Mouse (Mus musculus): ENCODE measurements around the gene Kcnk10. TPM values are rescaled to one million over a fixed set of nuclear protein-coding genes. Genes with fewer than 3 reads are reported as not detected.

The Kcnk10 gene
- polyA plus RNA-seq, 1 experiment from 2014 or later: 0.49 TPM

- Histone ChIP-seq H3K27me3 (ENCODE audit: insufficient read depth, low read length) (no peaks in the 10 kb centered on the region), H3K36me3 (ENCODE audit: insufficient read depth, low read length) (no peaks in the 10 kb centered on the region), H3K9ac (ENCODE audit: low read depth, low read length) (no peak overlapping the region), H3K4me2 (ENCODE audit: low read length) (no peak overlapping the region), H3K27ac (no peak overlapping the region), H3K4me3 (replicated peaks; ENCODE audit: low read depth, low read length) (no peak overlapping the region), H3K9me3 (replicated peaks; ENCODE audit: low read length) (no peaks in the 10 kb centered on the region), H3K4me1 (replicated peaks; ENCODE audit: insufficient read depth, low read length) (no peaks in the 10 kb centered on the region)
- 82% methylated on average over 13 of the region's 13 CpGs for WGBS
- DNase-seq (ENCODE audit: low spot score): no peak
- ATAC-seq (replicated peaks; ENCODE audit: low FRiP score, low read depth): no peak
- TF ChIP-seq CTCF (IDR thresholded peaks at IDR 0.05; ENCODE audit: low read depth): no peak
Measured at GRCm38 (mm10) chr12:98524331-98525311, 53.5 kb downstream of the Kcnk10 start.

- H3K27ac ChIP-seq: no peak overlapping the region
- H3K4me3 ChIP-seq (replicated peaks; ENCODE audit: low read depth, low read length): no peak overlapping the region
- no peaks in the 10 kb centered on the region for H3K27me3 ChIP-seq (ENCODE audit: insufficient read depth, low read length)
- no peak overlapping the region for H3K4me2 ChIP-seq (ENCODE audit: low read length)
- ATAC-seq (replicated peaks; ENCODE audit: low FRiP score, low read depth) (no peak), DNase-seq (ENCODE audit: low spot score) (no peak)
- no peak for TF ChIP-seq CTCF (IDR thresholded peaks at IDR 0.05; ENCODE audit: low read depth)
- no peaks in the 10 kb centered on the region for H3K4me1 ChIP-seq (replicated peaks; ENCODE audit: insufficient read depth, low read length)
- H3K9ac ChIP-seq (ENCODE audit: low read depth, low read length): no peak overlapping the region
- H3K9me3 ChIP-seq (replicated peaks; ENCODE audit: low read length): no peaks in the 10 kb centered on the region
- no peaks in the 10 kb centered on the region for H3K36me3 ChIP-seq (ENCODE audit: insufficient read depth, low read length)
- WGBS: 54% methylated on average over 4 of the region's 4 CpGs
Measured at GRCm38 (mm10) chr12:98521311-98521710, 56.8 kb downstream of the Kcnk10 start.

GRCm38 (mm10) chr12:98520568-98520931 is 57.6 kb downstream of the Kcnk10 start:
- DNase-seq (ENCODE audit: low spot score) (no peak), ATAC-seq (replicated peaks; ENCODE audit: low FRiP score, low read depth) (no peak)
- no peak for TF ChIP-seq CTCF (IDR thresholded peaks at IDR 0.05; ENCODE audit: low read depth)
- Histone ChIP-seq H3K4me2 (ENCODE audit: low read length) (no peak overlapping the region), H3K4me1 (replicated peaks; ENCODE audit: insufficient read depth, low read length) (no peaks in the 10 kb centered on the region), H3K9ac (ENCODE audit: low read depth, low read length) (no peak overlapping the region), H3K27ac (no peak overlapping the region), H3K27me3 (ENCODE audit: insufficient read depth, low read length) (no peaks in the 10 kb centered on the region), H3K9me3 (replicated peaks; ENCODE audit: low read length) (no peaks in the 10 kb centered on the region), H3K4me3 (replicated peaks; ENCODE audit: low read depth, low read length) (no peak overlapping the region), H3K36me3 (ENCODE audit: insufficient read depth, low read length) (no peaks in the 10 kb centered on the region)
- WGBS: 69% methylated on average over 4 of the region's 4 CpGs

- no peak overlapping the region for H3K4me2 ChIP-seq (ENCODE audit: low read length)
- no peak overlapping the region for H3K9ac ChIP-seq (ENCODE audit: low read depth, low read length)
- no peaks in the 10 kb centered on the region for H3K36me3 ChIP-seq (ENCODE audit: insufficient read depth, low read length)
- TF ChIP-seq CTCF (IDR thresholded peaks at IDR 0.05; ENCODE audit: low read depth): no peak
- 81% methylated on average over 7 of the region's 7 CpGs for WGBS
- no peak for DNase-seq (ENCODE audit: low spot score)
- no peak overlapping the region for H3K4me3 ChIP-seq (replicated peaks; ENCODE audit: low read depth, low read length)
- no peaks in the 10 kb centered on the region for H3K27me3 ChIP-seq (ENCODE audit: insufficient read depth, low read length)
- H3K27ac ChIP-seq: no peak overlapping the region
- no peak for ATAC-seq (replicated peaks; ENCODE audit: low FRiP score, low read depth)
- no peaks in the 10 kb centered on the region for H3K9me3 ChIP-seq (replicated peaks; ENCODE audit: low read length)
- H3K4me1 ChIP-seq (replicated peaks; ENCODE audit: insufficient read depth, low read length): no peaks in the 10 kb centered on the region
Measured at GRCm38 (mm10) chr12:98519866-98520567, 58.1 kb downstream of the Kcnk10 start.

GRCm38 (mm10) chr12:98505601-98506000 is 72.5 kb downstream of the Kcnk10 start:
- Histone ChIP-seq H3K4me3 (replicated peaks; ENCODE audit: low read depth, low read length) (no peak overlapping the region), H3K4me1 (replicated peaks; ENCODE audit: insufficient read depth, low read length) (no peaks in the 10 kb centered on the region), H3K4me2 (ENCODE audit: low read length) (no peak overlapping the region), H3K36me3 (ENCODE audit: insufficient read depth, low read length) (no peaks in the 10 kb centered on the region), H3K27ac (no peak overlapping the region), H3K9me3 (replicated peaks; ENCODE audit: low read length) (no peaks in the 10 kb centered on the region), H3K27me3 (ENCODE audit: insufficient read depth, low read length) (no peaks in the 10 kb centered on the region), H3K9ac (ENCODE audit: low read depth, low read length) (no peak overlapping the region)
- TF ChIP-seq CTCF (IDR thresholded peaks at IDR 0.05; ENCODE audit: low read depth): no peak
- DNase-seq (ENCODE audit: low spot score) (no peak), ATAC-seq (replicated peaks; ENCODE audit: low FRiP score, low read depth) (no peak)
- 72% methylated on average over 4 of the region's 4 CpGs for WGBS

- no peaks in the 10 kb centered on the region for H3K27me3 ChIP-seq (ENCODE audit: insufficient read depth, low read length)
- DNase-seq (ENCODE audit: low spot score): no peak
- H3K4me2 ChIP-seq (ENCODE audit: low read length): no peak overlapping the region
- H3K27ac ChIP-seq: no peak overlapping the region
- H3K4me1 ChIP-seq (replicated peaks; ENCODE audit: insufficient read depth, low read length): no peaks in the 10 kb centered on the region
- H3K9ac ChIP-seq (ENCODE audit: low read depth, low read length): no peak overlapping the region
- no peak overlapping the region for H3K4me3 ChIP-seq (replicated peaks; ENCODE audit: low read depth, low read length)
- no peak for TF ChIP-seq CTCF (IDR thresholded peaks at IDR 0.05; ENCODE audit: low read depth)
- no peaks in the 10 kb centered on the region for H3K36me3 ChIP-seq (ENCODE audit: insufficient read depth, low read length)
- no peaks in the 10 kb centered on the region for H3K9me3 ChIP-seq (replicated peaks; ENCODE audit: low read length)
- 57% methylated on average over 11 of the region's 11 CpGs for WGBS
- ATAC-seq (replicated peaks; ENCODE audit: low FRiP score, low read depth): no peak
Measured at GRCm38 (mm10) chr12:98501528-98502280, 76.4 kb downstream of the Kcnk10 start.
